Mouse (Mus musculus) liver, postnatal 0 days (tissue): ENCODE data around the gene Pex12. TPM values are rescaled to one million over a fixed set of nuclear protein-coding genes. Genes with fewer than 3 reads are reported as not detected.
"Not testable (repeated sequence)": the region's sequence is repeated elsewhere in the genome, so short reads cannot be mapped to it uniquely, and the experiment has no call there.

Experiments used
- ATAC-seq: fragments of 200-750 bp; cut with Nextera tagmentation; 2 replicates; pipeline ENCODE4 v1.8.0; 2017; ENCODE audit warnings: mild to moderate bottlenecking, moderate library complexity
- DNase-seq: peaks from one replicate; pipeline ENCODE4 v3.0.0-alpha.2; 2016
- H3K27ac ChIP-seq: fragments of 300-500 bp; sonication (generic); 2 replicates; pipeline ENCODE4 v1.5.1; 2014; ENCODE audit warnings: antibody characterized with exemption, moderate library complexity, mild to moderate bottlenecking, low read depth
- H3K27me3 ChIP-seq: fragments of 300-500 bp; sonication (generic); 2 replicates; pipeline ENCODE4 v1.6.1; 2014; ENCODE audit warnings: low read length, control low read depth, mixed read lengths; ENCODE audit not compliant: insufficient read depth
- H3K36me3 ChIP-seq: fragments of 300-500 bp; sonication (generic); replicated peaks from 2 replicates; pipeline ENCODE4 v1.6.1; 2014; ENCODE audit warnings: mild to moderate bottlenecking, control low read depth, low read length, moderate library complexity, mixed read lengths; ENCODE audit not compliant: insufficient read depth
- H3K4me1 ChIP-seq: fragments of 300-500 bp; sonication (generic); 2 replicates; pipeline ENCODE4 v1.6.1; 2014; ENCODE audit warnings: antibody characterized with exemption, mild to moderate bottlenecking, control low read depth; ENCODE audit not compliant: insufficient read depth
- H3K4me2 ChIP-seq: fragments of 300-500 bp; sonication (generic); 2 replicates; pipeline ENCODE4 v1.6.1; 2014; ENCODE audit warnings: low read depth, mild to moderate bottlenecking, low read length, moderate library complexity, mixed read lengths
- H3K4me3 ChIP-seq: fragments of 300-500 bp; sonication (generic); 2 replicates; pipeline ENCODE4 v1.5.1; 2014; ENCODE audit warnings: low read depth, low read length
- H3K9ac ChIP-seq: fragments of 300-500 bp; sonication (generic); replicated peaks from 2 replicates; pipeline ENCODE4 v1.6.1; 2014; ENCODE audit warnings: mild to moderate bottlenecking, moderate library complexity
- H3K9me3 ChIP-seq: fragments of 300-500 bp; sonication (generic); 2 replicates; pipeline ENCODE4 v1.6.1; 2016; ENCODE audit warnings: mild to moderate bottlenecking, control low read depth, low read length, mixed read lengths
- CTCF ChIP-seq: sonication (generic); IDR thresholded peaks from 2 replicates; pipeline ENCODE4 v1.5.1; 2016; ENCODE audit warnings: antibody characterized with exemption, low read depth
- EP300 ChIP-seq: IDR thresholded peaks from 2 replicates; pipeline ENCODE4 v1.6.1; 2016; ENCODE audit warnings: antibody characterized with exemption, low read depth, mild to moderate bottlenecking
- whole genome bisulfite sequencing: fragments of 180-500 bp; shearing (Covaris S2); extraction: QIAGEN DNeasy Blood & Tissue Kit; methylation state at CpG from one replicate; pipeline ENCODE4 v1.1.7; 2014; ENCODE audit not compliant: insufficient replicate concordance; 5-methylcytosine and 5-hydroxymethylcytosine counted together
- polyA plus RNA-seq: library from polyadenylated mRNA; unstranded; fragments of >200 nt; fragmentation: Nextera tagmentation; extraction: Ambion mirVana; gene quantifications from 2 replicates; pipeline ENCODE4 v1.2.1, GENCODE M21; 2015

Pex12 gene
- polyA plus RNA-seq, 1 experiment from 2014 or later, result 7.1 TPM

DNA sequence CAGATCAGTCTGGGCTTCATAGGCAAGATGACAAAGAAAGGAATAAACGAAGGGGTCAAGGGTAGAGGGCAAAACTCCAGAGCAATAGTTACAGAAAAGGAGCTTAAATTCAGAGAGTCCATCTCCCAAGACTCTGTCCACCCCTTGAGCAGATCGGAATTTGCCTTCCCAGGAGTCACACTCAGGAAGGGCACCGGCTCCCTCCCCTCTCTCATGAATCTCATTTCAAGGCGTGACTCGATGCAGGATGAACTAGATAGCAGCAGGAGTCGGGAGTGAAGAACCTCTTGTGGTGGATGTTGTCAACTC lies 31.6 kb downstream of the Pex12 start:
- Histone ChIP-seq H3K9me3 (no peaks in the 10 kb centered on the region), H3K36me3 (peaks cover 10% of the 10 kb centered on the region; the same call in 1 of the 2 replicates), H3K4me1 (peaks cover 11% of the 10 kb centered on the region), H3K4me3 (peak overlapping the region; percentile 62), H3K9ac (peak overlapping the region; percentile 61), H3K27ac (peak overlapping the region; percentile 76), H3K27me3 (0 out of 2 replicates have a peak, but pooled peaks cover 2% of the 10 kb centered on the region), H3K4me2 (peak overlapping the region; percentile 87)
- peak; percentile 12 for ATAC-seq
- no peak for DNase-seq
- 3% methylated on average over 6 of the region's 6 CpGs for WGBS
- TF ChIP-seq EP300 (no peak), CTCF (no peak)

DNA sequence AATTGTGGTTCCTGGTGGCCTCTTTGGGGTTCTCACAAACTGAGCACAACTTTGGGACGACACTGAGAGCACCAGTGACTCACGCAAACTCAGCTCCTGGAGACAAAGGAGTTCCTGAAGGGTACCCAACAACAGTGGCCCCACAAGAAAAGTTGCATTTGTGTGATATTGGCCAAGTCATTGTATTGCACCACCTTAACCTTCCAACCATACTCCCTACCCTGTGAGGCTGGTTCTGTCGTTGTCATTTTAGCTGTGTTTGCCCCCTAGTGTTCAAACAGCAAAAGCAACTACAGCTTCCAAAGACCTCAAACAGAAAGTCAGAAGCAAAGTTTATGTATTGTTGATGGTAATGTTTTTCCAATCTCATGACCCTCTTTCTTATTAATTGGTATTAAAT lies 39.2 kb downstream of the Pex12 start:
- peak; percentile 88 for TF ChIP-seq CTCF
- TF ChIP-seq EP300, result no peak
- Histone ChIP-seq H3K27me3 (no peaks in the 10 kb centered on the region), H3K36me3 (no peaks in the 10 kb centered on the region), H3K4me1 (peaks cover 7% of the 10 kb centered on the region), H3K27ac (peak overlapping the region; percentile 84), H3K4me3 (0 out of 2 replicates have a peak overlapping the region, but pooled peaks have one; percentile 6), H3K4me2 (peak overlapping the region; percentile 42), H3K9me3 (no peaks in the 10 kb centered on the region), H3K9ac (0 out of 2 replicates have a peak overlapping the region, but pooled peaks have one; percentile 41)
- WGBS, result 32% methylated on average over 3 of the region's 3 CpGs
- DNase-seq (peak; percentile 39), ATAC-seq (peak; percentile 91)

DNA sequence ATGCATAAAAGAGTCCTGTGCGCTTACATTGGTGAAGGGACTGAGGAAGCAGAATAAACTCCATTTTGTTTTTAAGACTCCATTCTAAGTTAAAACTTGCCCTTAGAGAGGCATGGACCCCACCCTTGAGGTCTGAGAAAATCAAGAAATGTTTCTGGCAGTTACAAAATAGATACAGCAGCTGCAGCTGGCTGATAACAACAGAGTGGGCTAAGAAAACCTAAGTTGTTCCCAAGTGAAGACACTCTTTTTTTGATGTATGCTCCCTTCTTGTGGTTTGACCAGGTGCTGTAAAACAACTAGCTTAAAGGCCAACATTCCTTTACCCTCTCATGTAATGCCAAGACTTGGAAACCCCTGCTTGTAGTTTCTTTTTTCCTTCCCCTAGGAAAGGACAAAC lies 39.7 kb downstream of the Pex12 start:
- Histone ChIP-seq H3K36me3 (no peaks in the 10 kb centered on the region), H3K27ac (peak overlapping the region; percentile 84), H3K9me3 (no peaks in the 10 kb centered on the region), H3K4me3 (0 out of 2 replicates have a peak overlapping the region, but pooled peaks have one; percentile 6), H3K27me3 (no peaks in the 10 kb centered on the region), H3K9ac (0 out of 2 replicates have a peak overlapping the region, but pooled peaks have one; percentile 41), H3K4me1 (peaks cover 7% of the 10 kb centered on the region), H3K4me2 (peak overlapping the region; percentile 42)
- WGBS, result 63% methylated on average over 1 of the region's 1 CpGs
- no peak for TF ChIP-seq CTCF
- TF ChIP-seq EP300, result peak; percentile 93
- DNase-seq, result peak; percentile 39
- ATAC-seq, result peak; percentile 96

DNA sequence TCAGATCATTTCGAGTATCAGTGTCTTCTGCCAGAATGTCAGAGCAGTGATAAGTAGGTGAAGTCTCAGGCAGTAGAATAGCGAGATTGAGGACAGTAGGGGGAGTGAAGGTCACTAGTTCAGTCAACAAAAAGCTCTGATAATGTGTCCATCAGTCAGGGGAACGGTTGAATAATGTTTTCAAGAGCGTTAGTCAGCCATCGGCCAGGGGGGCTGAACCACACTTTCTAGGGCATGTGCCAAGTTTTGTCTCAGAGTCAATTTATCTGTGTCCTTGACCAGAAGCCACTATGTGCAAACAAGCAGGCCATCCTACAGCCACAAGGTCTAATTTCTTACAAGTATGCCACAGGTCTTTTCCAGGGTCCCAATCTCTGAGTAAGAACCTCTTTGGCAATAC lies 45.2 kb downstream of the Pex12 start:
- not testable (repeated sequence) for H3K9ac ChIP-seq, H3K27ac ChIP-seq, ATAC-seq, H3K27me3 ChIP-seq, H3K36me3 ChIP-seq, H3K4me3 ChIP-seq, H3K4me2 ChIP-seq, H3K9me3 ChIP-seq, DNase-seq, H3K4me1 ChIP-seq
- WGBS, result 49% methylated on average over 5 of the region's 5 CpGs

Other genes starting within 250 kb of the Pex12 start
- gene Slfn2, start 237.5 kb downstream of the Pex12 start, polyA plus RNA-seq, result 22.3 and 22.7 TPM in 2 replicates
- 2.6 and 2.8 TPM in 2 replicates for gene Slfn1, start 185.7 kb downstream of the Pex12 start, polyA plus RNA-seq
- gene Slfn4, start 127.4 kb downstream of the Pex12 start, polyA plus RNA-seq, result 2.7 and 3.1 TPM in 2 replicates
- 0.77 and 1.1 TPM in 2 replicates for gene Slfn3, start 111.3 kb downstream of the Pex12 start, polyA plus RNA-seq
- gene Slfn14, start 15.9 kb downstream of the Pex12 start, polyA plus RNA-seq, result 14.3 and 14.8 TPM in 2 replicates
- gene Ap2b1, start 3.6 kb downstream of the Pex12 start, polyA plus RNA-seq, result 7.6 and 8.3 TPM in 2 replicates
- gene Rasl10b, start 106.6 kb upstream of the Pex12 start, polyA plus RNA-seq, result 0.05 TPM in 1 of 2 replicates, not detected in the other
- not detected in 2 replicates for gene Gas2l2, start 126.9 kb upstream of the Pex12 start, polyA plus RNA-seq
- gene 1700020L24Rik, start 135.1 kb upstream of the Pex12 start, polyA plus RNA-seq, result 2.6 and 3.1 TPM in 2 replicates
- gene Mmp28, start 160.5 kb upstream of the Pex12 start, polyA plus RNA-seq, result 0.20 and 0.43 TPM in 2 replicates
- gene Taf15, start 170.5 kb upstream of the Pex12 start, polyA plus RNA-seq, result 2.8 and 3.4 TPM in 2 replicates
- gene Heatr9, start 219.6 kb upstream of the Pex12 start, polyA plus RNA-seq, result not detected in 2 replicates
- 8.6 and 12.7 TPM in 2 replicates for gene Ccl5, start 227.9 kb upstream of the Pex12 start, polyA plus RNA-seq